Mouse (Mus musculus): Measurements from ENCODE around the gene Sdhaf1.

Sdhaf1 gene

DNA sequence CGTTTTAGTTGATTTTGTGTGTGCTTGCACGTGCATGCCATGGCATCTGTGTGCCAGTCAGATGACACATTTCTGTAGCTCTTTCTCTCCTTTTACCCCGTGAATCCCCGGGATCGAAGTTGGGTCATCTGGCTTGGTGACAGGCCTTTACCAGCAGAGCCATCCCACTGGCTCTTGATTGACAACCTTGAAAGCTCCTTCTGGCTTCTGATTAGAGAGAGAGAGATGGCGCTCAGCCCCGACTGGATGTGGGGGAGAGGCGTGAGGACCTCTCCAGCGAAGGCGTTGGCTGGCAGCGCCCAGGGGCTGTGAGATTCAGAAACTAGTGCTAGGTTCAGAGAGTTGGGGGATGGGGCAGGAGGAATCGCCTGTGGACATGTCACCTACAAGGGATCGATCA is 29.9 kb downstream of the Sdhaf1 start:
- no peak for DNase-seq (ENCODE audit: low read depth, low spot score)

DNA sequence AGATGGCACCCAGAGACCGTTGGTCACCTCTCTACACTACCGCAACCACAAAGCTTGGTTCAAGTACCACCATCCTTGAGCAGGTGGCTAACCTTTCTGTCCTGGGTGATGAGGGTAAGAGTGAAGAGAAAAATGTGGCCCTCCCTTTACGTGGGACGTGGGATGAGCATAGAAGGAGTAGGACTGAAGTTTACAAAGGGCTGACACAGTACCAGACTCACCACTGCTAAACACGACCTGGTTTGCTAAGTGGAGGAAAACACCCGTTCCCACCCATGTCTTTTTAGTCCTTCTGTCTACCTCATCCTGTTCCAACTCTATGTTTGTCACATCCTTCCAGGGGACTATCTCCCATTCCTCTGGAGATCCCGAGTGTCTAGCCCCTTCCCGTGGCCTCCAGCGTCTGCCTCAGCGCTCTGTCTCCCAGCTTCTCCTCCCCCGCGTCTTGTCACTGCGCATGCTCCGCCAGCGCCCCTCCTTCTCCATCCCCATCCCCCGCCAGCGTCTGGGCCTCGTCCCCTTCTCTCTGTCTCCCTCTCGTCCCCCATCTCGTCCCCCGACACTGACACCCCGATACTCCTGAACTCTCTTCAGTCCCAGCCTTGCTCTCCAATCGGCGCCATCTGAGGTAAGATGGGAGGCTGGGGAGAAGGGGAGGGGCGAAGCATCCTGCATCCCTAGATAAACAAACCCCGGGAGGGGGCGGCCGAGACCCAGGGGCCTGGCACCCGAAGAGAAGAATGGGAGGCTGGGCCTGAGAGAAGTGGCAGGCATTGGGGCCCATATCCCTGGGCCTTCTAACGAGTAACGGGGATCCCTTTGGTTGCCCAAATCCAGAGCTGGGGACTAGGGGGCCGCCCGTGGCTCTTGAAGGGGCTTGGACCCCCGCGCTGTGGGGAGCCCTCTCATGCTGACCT is 32.2 kb downstream of the Sdhaf1 start, which contains the start of gene Clip3:
Clip3 (plus strand) TSS at position 514 of the 917 bp plus-strand sequence.
- no peak for DNase-seq (ENCODE audit: low read depth, low spot score)

DNA sequence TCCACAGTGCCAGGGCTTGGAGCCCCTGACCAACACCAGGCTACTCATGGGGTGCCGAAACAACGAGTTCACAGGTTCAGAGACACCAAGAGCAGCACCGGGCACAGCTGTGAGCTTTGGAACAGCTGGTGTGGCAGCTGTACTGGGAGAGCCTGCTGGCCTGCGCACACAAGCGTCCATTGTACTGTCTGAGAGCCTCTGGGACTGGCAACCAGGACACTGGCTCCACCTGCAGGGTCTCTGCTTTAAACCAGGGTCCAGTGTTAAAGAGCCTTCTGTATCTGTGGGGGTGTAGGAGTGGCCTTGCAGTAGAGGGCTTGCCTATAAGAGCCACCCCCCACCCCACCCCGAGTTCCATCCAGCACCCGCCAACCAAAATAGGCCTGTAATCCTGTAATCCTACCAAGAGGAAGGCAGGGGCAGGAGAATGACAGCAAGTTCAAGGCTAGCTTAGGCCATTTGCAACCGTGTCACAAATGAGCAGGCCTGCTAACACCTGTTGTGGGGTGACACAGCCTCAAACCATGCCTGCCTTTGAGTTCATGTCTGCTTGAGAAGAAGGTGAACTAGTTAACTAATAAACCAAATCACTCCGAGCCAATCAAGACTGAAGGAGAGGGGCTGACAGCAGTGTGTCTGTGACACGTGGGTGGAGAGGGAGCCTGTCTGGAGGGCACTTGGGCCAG is 33.8 kb downstream of the Sdhaf1 start:
- no peak for DNase-seq (ENCODE audit: low read depth, low spot score)

DNA sequence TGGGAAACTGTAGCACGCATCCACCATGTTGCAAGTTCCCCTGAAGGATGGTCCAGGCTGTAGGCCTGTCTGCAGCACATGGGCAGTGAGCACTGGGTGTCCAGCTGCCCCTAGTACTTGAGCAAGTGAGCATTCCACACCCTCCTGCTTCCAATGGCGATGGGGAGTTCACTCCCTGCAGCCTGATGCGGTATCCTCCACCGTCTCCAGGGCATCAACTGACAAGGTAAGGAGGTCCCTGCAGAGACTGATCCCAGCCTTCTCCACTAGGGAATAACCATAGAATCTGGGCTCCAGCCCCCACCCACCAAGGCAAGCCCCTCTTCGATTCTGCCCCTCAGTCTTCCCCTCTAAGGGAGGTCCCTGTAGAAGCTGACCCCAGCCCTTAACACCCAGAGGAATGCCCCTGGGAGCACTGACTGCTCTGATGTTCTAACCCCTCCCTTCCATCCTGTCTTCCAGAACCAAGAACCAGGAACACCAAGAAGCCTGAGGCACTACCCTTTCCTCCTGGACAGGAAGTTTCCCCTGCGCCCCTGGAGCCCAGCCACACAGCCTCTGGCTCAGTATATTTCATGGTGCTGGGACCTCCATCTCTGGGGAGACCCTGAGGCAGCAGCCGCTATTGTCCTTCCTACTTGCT is 34.5 kb downstream of the Sdhaf1 start:
- no peak for DNase-seq (ENCODE audit: low read depth, low spot score)

GRCm38 (mm10) chr7:30288046-30288445 is 35.6 kb downstream of the Sdhaf1 start:
- DNase-seq (ENCODE audit: low read depth, low spot score), result no peak

DNA sequence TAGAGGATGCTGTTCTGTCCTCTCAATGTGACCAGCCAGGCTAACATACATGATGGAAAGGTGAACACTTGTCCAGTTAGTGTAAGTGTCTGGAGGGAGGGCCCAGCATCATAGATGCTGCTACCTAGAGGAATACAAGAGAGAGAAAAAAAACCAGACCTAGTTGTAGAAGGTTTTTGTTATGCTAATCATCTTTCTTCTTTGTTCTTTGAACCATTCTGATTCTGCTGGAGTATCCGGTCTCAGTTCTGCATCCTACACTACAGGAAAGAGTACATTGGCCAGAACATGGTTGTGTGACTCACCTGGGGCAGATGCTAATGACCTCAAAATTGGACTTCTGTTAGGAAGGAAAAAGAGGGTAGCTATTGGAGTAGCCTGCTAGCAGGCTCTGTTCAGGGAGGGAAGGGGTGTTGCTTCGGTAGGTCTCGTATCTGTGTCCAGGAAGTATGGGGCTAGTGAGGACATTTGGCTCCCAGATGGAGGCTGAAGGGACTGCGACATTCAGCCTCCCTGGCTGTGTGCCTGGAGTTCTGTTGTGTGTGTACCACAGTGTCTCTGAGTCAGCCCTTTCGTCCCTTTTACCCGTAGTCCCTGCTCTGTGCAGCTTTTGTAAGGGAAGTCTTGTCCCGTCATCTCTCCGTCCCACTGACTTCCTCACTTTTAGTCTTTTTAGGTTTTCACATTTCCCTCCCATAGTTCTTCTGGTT is 36.8 kb downstream of the Sdhaf1 start:
- no peak for DNase-seq (ENCODE audit: low read depth, low spot score)

GRCm38 (mm10) chr7:30282740-30283139 is 41.0 kb downstream of the Sdhaf1 start:
- DNase-seq (ENCODE audit: low read depth, low spot score), result no peak

DNA sequence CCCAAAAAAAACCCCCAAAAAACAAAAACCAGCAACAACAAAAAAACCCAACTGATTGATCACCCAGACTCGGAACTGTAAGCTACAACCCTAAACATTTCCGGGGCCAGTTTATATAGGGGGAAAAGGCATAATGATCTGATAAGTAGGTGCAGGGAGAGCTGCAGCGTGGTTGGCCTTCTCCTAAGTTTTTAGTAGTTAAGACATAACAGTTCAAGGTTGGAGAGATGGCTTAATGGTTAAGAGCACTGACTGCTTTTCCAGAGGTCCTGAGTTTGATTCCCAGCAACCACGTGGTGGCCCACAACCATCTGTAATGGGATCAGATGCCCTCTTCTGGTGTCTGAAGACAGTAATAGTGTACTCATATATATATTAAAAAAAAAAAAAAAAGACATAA is 42.2 kb downstream of the Sdhaf1 start:
- DNase-seq (ENCODE audit: low read depth, low spot score), result no peak

DNA sequence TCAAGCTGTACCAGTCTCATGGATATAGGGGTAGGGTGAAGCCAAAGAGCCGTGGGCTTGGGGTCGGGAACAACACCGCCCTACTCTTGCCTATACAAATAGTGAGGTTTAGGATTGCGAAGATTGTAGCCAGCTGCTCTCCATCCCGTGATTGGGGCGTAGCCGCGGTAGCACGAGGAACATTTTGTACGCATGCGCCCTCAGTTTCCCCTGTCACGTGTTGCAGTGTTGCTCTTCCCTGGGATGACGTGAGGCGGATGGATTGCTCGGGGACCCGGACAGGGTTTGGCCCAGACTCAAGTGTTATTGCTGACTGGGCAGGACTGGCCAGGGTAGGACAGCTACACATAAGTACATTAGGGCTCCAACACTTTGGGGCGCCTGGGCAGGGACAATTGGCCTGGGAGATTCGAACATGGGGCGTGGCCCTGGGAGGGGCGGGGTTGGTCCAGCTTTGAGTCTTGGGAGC is 43.0 kb downstream of the Sdhaf1 start:
- peak; percentile 73 for DNase-seq (ENCODE audit: low read depth, low spot score)

GRCm38 (mm10) chr7:30279951-30280669 is 43.6 kb downstream of the Sdhaf1 start, which contains the start of the genes Thap8 and Wdr62:
TSS of gene Thap8 (plus strand) at chr7:30280094.
TSS of gene Wdr62 (minus strand) at chr7:30280419.
- peak; percentile 91 for DNase-seq (ENCODE audit: low read depth, low spot score)

DNA sequence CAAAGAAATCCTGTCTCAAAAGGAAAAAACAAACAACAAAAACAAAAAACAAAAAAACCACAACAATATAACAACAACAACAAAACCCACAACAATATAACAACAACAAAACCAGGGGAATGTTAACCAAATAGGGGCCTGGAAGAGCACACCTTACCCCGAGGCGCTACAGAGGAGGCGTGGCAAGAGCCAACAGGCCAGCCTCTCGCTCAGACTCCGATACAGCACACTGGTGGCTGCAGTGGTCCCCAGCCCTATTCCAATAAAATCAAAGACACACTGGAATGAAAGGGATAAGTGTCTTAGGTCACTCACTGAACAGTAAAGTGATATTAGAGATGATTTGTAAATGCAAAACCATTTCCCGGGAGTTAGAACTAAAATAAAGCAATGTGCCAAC is 44.2 kb downstream of the Sdhaf1 start:
- no peak for DNase-seq (ENCODE audit: low read depth, low spot score)

GRCm38 (mm10) chr7:30278911-30279310 is 44.8 kb downstream of the Sdhaf1 start:
- DNase-seq (ENCODE audit: low read depth, low spot score), result no peak

- no peak for DNase-seq (ENCODE audit: low read depth, low spot score)
Measured at GRCm38 (mm10) chr7:30274383-30274782, 49.3 kb downstream of the Sdhaf1 start.

All from c-Kit-negative CD71-positive TER-119-positive erythroid progenitor cells, embryonic 14.5 days (primary cell).